In the genomic region with DNA sequence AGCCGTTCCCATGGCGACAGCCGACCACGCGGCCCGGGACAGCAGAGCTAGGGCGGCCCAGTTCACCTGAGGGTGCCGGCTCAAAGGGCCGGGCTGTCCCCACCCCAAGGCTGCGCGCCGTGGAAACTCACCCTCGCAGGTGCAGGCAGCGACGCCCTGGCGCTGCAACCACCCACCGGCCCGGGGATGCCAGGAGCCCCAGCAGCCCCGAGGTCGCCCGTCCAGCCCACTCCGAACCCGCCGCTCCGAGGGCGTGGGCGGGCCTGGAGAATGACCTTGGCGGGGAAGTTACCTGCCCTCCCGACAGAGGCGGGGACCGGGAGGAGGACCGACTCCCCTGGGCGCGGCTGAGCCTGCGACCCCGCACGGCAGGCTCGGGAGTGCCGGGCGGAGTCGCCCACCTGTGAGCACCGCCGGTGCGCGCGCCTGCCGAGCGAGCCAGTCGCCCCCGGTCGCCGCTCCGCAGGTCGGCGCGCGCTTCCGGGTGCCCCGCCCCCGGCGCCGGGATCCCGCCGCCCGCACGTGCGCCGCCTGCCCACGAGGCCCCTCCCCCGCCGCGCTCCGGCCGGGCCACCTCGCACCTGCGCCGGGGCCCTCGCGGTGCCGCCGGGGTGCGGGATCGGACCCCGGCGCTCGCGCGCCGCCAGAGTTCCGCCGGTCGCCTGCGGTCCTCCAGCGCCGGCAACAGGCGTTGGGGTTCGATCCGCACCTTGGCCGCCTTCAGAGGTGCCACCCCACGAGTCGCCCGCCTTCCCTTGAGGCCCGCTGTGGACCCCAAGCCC, we compare ENCODE assay signal across 8 mouse cellular contexts. TPM values are rescaled to one million over a fixed set of nuclear protein-coding genes. Genes with fewer than 3 reads are reported as not detected.
DNase-seq lines count a peak whose midpoint lies in the region; ATAC-seq and TF ChIP-seq lines count a peak whose summit lies in the region.

A gene (minus strand): TSS at position 464 of the 782 bp plus-strand sequence.

- no peak for ATAC-seq in erythroblast, adult 5-6 weeks (replicated peaks; ENCODE audit: low FRiP score, poor library complexity, severe bottlenecking)
- peak; percentile 84 for ATAC-seq in forebrain, embryonic 12.5 days (ENCODE audit: low FRiP score)
- ATAC-seq in intestine, embryonic 15.5 days, result peak; percentile 94
- peak; percentile 77 for ATAC-seq in limb, embryonic 13.5 days (ENCODE audit: low FRiP score, low read depth)
- ATAC-seq in midbrain, embryonic 14.5 days (ENCODE audit: low FRiP score, low TSS enrichment), result peak; percentile 79
- peak; percentile 83 for ATAC-seq in stomach, embryonic 14.5 days (ENCODE audit: insufficient number of reproducible peaks, insufficient read depth, low FRiP score, low read depth)

- H3K4me3 ChIP-seq in erythroblast, embryonic 14.5 days (replicated peaks), result peak within 1 kb of the TSS; percentile 66
- H3K4me3 ChIP-seq in forebrain, embryonic 12.5 days (replicated peaks), result peak within 1 kb of the TSS; percentile 73
- peak within 1 kb of the TSS; percentile 70 for H3K4me3 ChIP-seq in intestine, embryonic 15.5 days (replicated peaks)
- H3K4me3 ChIP-seq in limb, embryonic 13.5 days, result peak within 1 kb of the TSS; percentile 73
- H3K4me3 ChIP-seq in midbrain, embryonic 14.5 days (replicated peaks; ENCODE audit: low read depth, low read length), result peak within 1 kb of the TSS; percentile 71
- peak within 1 kb of the TSS; percentile 66 for H3K4me3 ChIP-seq in stomach, embryonic 14.5 days (ENCODE audit: low read depth, low read length)

- WGBS in forebrain, embryonic 12.5 days, result under 1% methylated on average over 74 of the region's 103 CpGs
- WGBS in intestine, embryonic 15.5 days, result under 1% methylated on average over 91 of the region's 103 CpGs
- WGBS in limb, embryonic 13.5 days, result under 1% methylated on average over 67 of the region's 103 CpGs
- under 1% methylated on average over 101 of the region's 103 CpGs for WGBS in midbrain, embryonic 14.5 days
- under 1% methylated on average over 71 of the region's 103 CpGs for WGBS in stomach, embryonic 14.5 days

- H3K9me3 ChIP-seq in erythroblast, embryonic 14.5 days (ENCODE audit: control insufficient read depth, low read length), result no peaks in the 10 kb centered on the region
- H3K9me3 ChIP-seq in forebrain, embryonic 12.5 days, result no peaks in the 10 kb centered on the region
- H3K9me3 ChIP-seq in intestine, embryonic 15.5 days, result no peaks in the 10 kb centered on the region
- no peaks in the 10 kb centered on the region for H3K9me3 ChIP-seq in limb, embryonic 13.5 days
- H3K9me3 ChIP-seq in midbrain, embryonic 14.5 days (ENCODE audit: control insufficient read depth, low read length), result no peaks in the 10 kb centered on the region
- H3K9me3 ChIP-seq in stomach, embryonic 14.5 days (ENCODE audit: control insufficient read depth, low read depth, low read length), result no peaks in the 10 kb centered on the region

- TF ChIP-seq POLR2A in brain, embryonic 14.5 days (IDR thresholded peaks at IDR 0.05; ENCODE audit: borderline replicate concordance, extremely low read depth, insufficient read depth, insufficient read length, poor library complexity, severe bottlenecking), result no peak

- peak; percentile 33 for DNase-seq in brain, embryonic 14.5 days (ENCODE audit: low read depth)
- peak; percentile 72 for DNase-seq in midbrain, embryonic 14.5 days

- TF ChIP-seq CTCF in brain, embryonic 14.5 days (IDR thresholded peaks at IDR 0.05; ENCODE audit: borderline replicate concordance, extremely low read depth, insufficient read depth, insufficient read length), result no peak

- H3K4me1 ChIP-seq in erythroblast, embryonic 14.5 days (ENCODE audit: control insufficient read depth), result peaks cover 11% of the 10 kb centered on the region
- peaks cover 8% of the 10 kb centered on the region; the same call in 1 of the 2 replicates for H3K4me1 ChIP-seq in forebrain, embryonic 12.5 days
- 0 out of 2 replicates have a peak, but pooled peaks cover 4% of the 10 kb centered on the region for H3K4me1 ChIP-seq in intestine, embryonic 15.5 days (replicated peaks)
- H3K4me1 ChIP-seq in limb, embryonic 13.5 days, result peaks cover 7% of the 10 kb centered on the region; the same call in 1 of the 2 replicates
- no peaks in the 10 kb centered on the region for H3K4me1 ChIP-seq in midbrain, embryonic 14.5 days (ENCODE audit: control insufficient read depth, insufficient read depth, low read length)
- H3K4me1 ChIP-seq in stomach, embryonic 14.5 days (ENCODE audit: control insufficient read depth, insufficient read depth, low read length), result no peaks in the 10 kb centered on the region

- peak within 1 kb of the TSS; percentile 99 for H3K4me2 ChIP-seq in forebrain, embryonic 12.5 days
- H3K4me2 ChIP-seq in intestine, embryonic 15.5 days (replicated peaks), result peak within 1 kb of the TSS; percentile 99
- peak within 1 kb of the TSS; percentile 100 for H3K4me2 ChIP-seq in limb, embryonic 13.5 days (replicated peaks)
- peak within 1 kb of the TSS; percentile 99 for H3K4me2 ChIP-seq in midbrain, embryonic 14.5 days (ENCODE audit: low read length)
- H3K4me2 ChIP-seq in stomach, embryonic 14.5 days (replicated peaks; ENCODE audit: low read depth, low read length), result peak within 1 kb of the TSS; percentile 100

- peak within 1 kb of the TSS; percentile 65 for H3K9ac ChIP-seq in forebrain, embryonic 12.5 days
- H3K9ac ChIP-seq in intestine, embryonic 15.5 days, result peak within 1 kb of the TSS; percentile 59
- H3K9ac ChIP-seq in limb, embryonic 13.5 days, result peak within 1 kb of the TSS; percentile 62
- peak within 1 kb of the TSS; percentile 61 for H3K9ac ChIP-seq in midbrain, embryonic 14.5 days (replicated peaks; ENCODE audit: low read length)
- H3K9ac ChIP-seq in stomach, embryonic 14.5 days (replicated peaks; ENCODE audit: low read depth, low read length), result peak within 1 kb of the TSS; percentile 45; the same call in 1 of the 2 replicates

- H3K27me3 ChIP-seq in erythroblast, embryonic 14.5 days (ENCODE audit: control insufficient read depth), result peaks cover 23% of the 10 kb centered on the region
- H3K27me3 ChIP-seq in forebrain, embryonic 12.5 days, result peaks cover 39% of the 10 kb centered on the region
- H3K27me3 ChIP-seq in intestine, embryonic 15.5 days (replicated peaks), result peaks cover 6% of the 10 kb centered on the region
- peaks cover 25% of the 10 kb centered on the region for H3K27me3 ChIP-seq in limb, embryonic 13.5 days
- H3K27me3 ChIP-seq in midbrain, embryonic 14.5 days (ENCODE audit: control insufficient read depth, insufficient read depth, low read length), result peaks cover 7% of the 10 kb centered on the region; the same call in 1 of the 2 replicates
- no peaks in the 10 kb centered on the region for H3K27me3 ChIP-seq in stomach, embryonic 14.5 days (ENCODE audit: control insufficient read depth, insufficient read depth, low read length)

- no peak within 1 kb of the TSS for H3K27ac ChIP-seq in forebrain, embryonic 12.5 days
- H3K27ac ChIP-seq in intestine, embryonic 15.5 days, result no peak within 1 kb of the TSS
- H3K27ac ChIP-seq in limb, embryonic 13.5 days, result no peak within 1 kb of the TSS
- no peak within 1 kb of the TSS for H3K27ac ChIP-seq in midbrain, embryonic 14.5 days (replicated peaks; ENCODE audit: low read depth, low read length)
- H3K27ac ChIP-seq in stomach, embryonic 14.5 days (ENCODE audit: low read length), result no peak within 1 kb of the TSS

- no peaks in the 10 kb centered on the region for H3K36me3 ChIP-seq in erythroblast, embryonic 14.5 days (ENCODE audit: control insufficient read depth)
- no peaks in the 10 kb centered on the region for H3K36me3 ChIP-seq in forebrain, embryonic 12.5 days (replicated peaks)
- no peaks in the 10 kb centered on the region for H3K36me3 ChIP-seq in intestine, embryonic 15.5 days
- no peaks in the 10 kb centered on the region for H3K36me3 ChIP-seq in limb, embryonic 13.5 days
- no peaks in the 10 kb centered on the region for H3K36me3 ChIP-seq in midbrain, embryonic 14.5 days (ENCODE audit: control insufficient read depth, insufficient read depth, low read length)
- H3K36me3 ChIP-seq in stomach, embryonic 14.5 days (ENCODE audit: control insufficient read depth, insufficient read depth, low read length), result no peaks in the 10 kb centered on the region

RNA-seq across cellular contexts. Expression of the gene that starts here (rescaled TPM):
- 0.01 TPM in 1 of 2 replicates, not detected in the other for polyA plus RNA-seq in erythroblast, embryonic 14.5 days (2012)
- 0.19 and 0.21 TPM in 2 replicates for total RNA-seq in erythroblast, adult 5-6 weeks (2015; ENCODE audit: low replicate concordance)
- total RNA-seq in erythroblast, adult 5-6 weeks (2017; ENCODE audit: low replicate concordance), result 0.26 TPM in 1 of 2 replicates, not detected in the other
- 2.5 and 3.6 TPM in 2 replicates for polyA plus RNA-seq in brain, embryonic 14.5 days (2012; rRNA removed)
- polyA plus RNA-seq in forebrain, embryonic 12.5 days (2016; fragmentation: Nextera tagmentation; extraction: Ambion mirVana), result 0.62 and 0.66 TPM in 2 replicates
- 2.1 and 2.7 TPM in 2 replicates for polyA plus RNA-seq in intestine, embryonic 15.5 days (2015; fragmentation: Nextera tagmentation; extraction: Ambion mirVana)
- polyA plus RNA-seq in limb, embryonic 13.5 days (2015; fragmentation: Nextera tagmentation; extraction: Ambion mirVana), result 0.62 and 0.70 TPM in 2 replicates
- polyA plus RNA-seq in midbrain, embryonic 14.5 days (2014; fragmentation: Nextera tagmentation; extraction: Ambion mirVana), result 2.6 and 3.0 TPM in 2 replicates
- 3.1 and 3.2 TPM in 2 replicates for polyA plus RNA-seq in stomach, embryonic 14.5 days (2014; fragmentation: Nextera tagmentation; extraction: Ambion mirVana)

Comparison
In these comparisons a context has a peak if more than half of its experiments do, and no peak if none do; other contexts are left out.
1. Peak in ATAC-seq, H3K4me3 ChIP-seq, H3K9ac ChIP-seq and H3K4me2 ChIP-seq in forebrain, embryonic 12.5 days; RNA of the gene not detected or under 1 TPM.
2. Peak in ATAC-seq, H3K4me3 ChIP-seq, H3K9ac ChIP-seq and H3K4me2 ChIP-seq in limb, embryonic 13.5 days; RNA of the gene not detected or under 1 TPM.